Mouse (Mus musculus): Measurements from ENCODE around the gene Mypop. TPM values are rescaled to one million over a fixed set of nuclear protein-coding genes. Genes with fewer than 3 reads are reported as not detected.

The Mypop gene
- polyA plus RNA-seq, 1 experiment from 2014 or later, result 2.3 TPM

- Histone ChIP-seq H3K27ac (no peak overlapping the region), H3K4me2 (no peak overlapping the region), H3K36me3 (no peaks in the 10 kb centered on the region), H3K4me1 (replicated peaks) (peaks cover 30% of the 10 kb centered on the region), H3K27me3 (peaks cover 39% of the 10 kb centered on the region), H3K9me3 (replicated peaks) (no peaks in the 10 kb centered on the region), H3K4me3 (no peak overlapping the region), H3K9ac (no peak overlapping the region)
- ATAC-seq (replicated peaks; ENCODE audit: insufficient number of reproducible peaks, insufficient read depth, low FRiP score, low read depth), result no peak
- WGBS, result 43% methylated on average over 18 of the region's 18 CpGs
Observed at GRCm38 (mm10) chr7:19022189-19022958, 31.3 kb downstream of the Mypop start.

DNA sequence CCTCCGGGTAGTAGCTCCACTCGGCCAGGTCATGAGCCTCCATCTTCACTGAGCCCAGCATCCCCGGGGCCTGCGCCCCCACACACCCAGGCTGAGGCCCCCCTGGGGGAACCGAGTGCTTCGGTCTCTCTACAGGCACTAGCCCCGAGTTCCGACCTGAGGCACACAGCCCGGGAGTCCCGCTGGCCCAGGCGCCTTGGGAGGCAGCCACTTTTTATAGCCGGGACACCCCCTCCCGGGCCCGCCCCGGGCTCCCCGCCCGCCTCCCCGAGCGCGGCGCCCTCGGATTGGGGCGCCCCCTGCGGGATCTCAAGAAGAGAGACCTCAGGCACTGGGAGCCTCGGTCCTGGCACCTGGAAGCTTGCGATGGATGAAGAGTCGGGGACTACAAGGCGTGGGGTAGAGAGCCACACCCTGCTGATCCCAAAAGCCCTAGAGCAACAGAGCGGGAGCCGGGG lies 32.3 kb downstream of the Mypop start, which contains the start of gene Foxa3:
Gene Foxa3, minus strand, starts transcription at position 182 of the 458 bp plus-strand sequence.
- ATAC-seq (replicated peaks; ENCODE audit: insufficient number of reproducible peaks, insufficient read depth, low FRiP score, low read depth), result no peak
- H3K9ac ChIP-seq, result peak within 1 kb of the TSS; percentile 95
- no peaks in the 10 kb centered on the region for H3K9me3 ChIP-seq (replicated peaks)
- H3K4me1 ChIP-seq (replicated peaks), result peaks cover 32% of the 10 kb centered on the region
- H3K27me3 ChIP-seq, result peaks cover 39% of the 10 kb centered on the region
- H3K4me2 ChIP-seq, result peak within 1 kb of the TSS; percentile 89
- peak within 1 kb of the TSS; percentile 75 for H3K27ac ChIP-seq
- H3K4me3 ChIP-seq, result peak within 1 kb of the TSS; percentile 99
- 0 out of 2 replicates have a peak, but pooled peaks cover 3% of the 10 kb centered on the region for H3K36me3 ChIP-seq
- WGBS, result 3% methylated on average over 30 of the region's 30 CpGs

GRCm38 (mm10) chr7:19024096-19024506 lies 33.1 kb downstream of the Mypop start, which contains the start of gene Sympk:
TSS of gene Sympk (plus strand) at chr7:19024377.
- Histone ChIP-seq H3K27ac (peak within 1 kb of the TSS; percentile 75), H3K36me3 (peaks cover 7% of the 10 kb centered on the region; the same call in 1 of the 2 replicates), H3K27me3 (peaks cover 39% of the 10 kb centered on the region), H3K4me1 (replicated peaks) (peaks cover 32% of the 10 kb centered on the region), H3K4me2 (peak within 1 kb of the TSS; percentile 89), H3K9ac (peak within 1 kb of the TSS; percentile 95), H3K9me3 (replicated peaks) (no peaks in the 10 kb centered on the region), H3K4me3 (peak within 1 kb of the TSS; percentile 99)
- ATAC-seq (replicated peaks; ENCODE audit: insufficient number of reproducible peaks, insufficient read depth, low FRiP score, low read depth), result peak; percentile 95
- WGBS, result 1% methylated on average over 45 of the region's 50 CpGs

- H3K9me3 ChIP-seq (replicated peaks), result no peaks in the 10 kb centered on the region
Observed at GRCm38 (mm10) chr7:19024581-19025255, 33.7 kb downstream of the Mypop start.

GRCm38 (mm10) chr7:19028067-19028466 lies 37.0 kb downstream of the Mypop start:
- H3K27ac ChIP-seq, result no peak overlapping the region
- H3K4me3 ChIP-seq, result no peak overlapping the region

More at GRCm38 (mm10) chr7:19024581-19025255, 33.7 kb downstream of the Mypop start:
- Histone ChIP-seq H3K4me2 (peak overlapping the region; percentile 89), H3K4me1 (replicated peaks) (peaks cover 32% of the 10 kb centered on the region), H3K27ac (peak overlapping the region; percentile 75), H3K36me3 (peaks cover 13% of the 10 kb centered on the region), H3K9ac (peak overlapping the region; percentile 95), H3K4me3 (peak overlapping the region; percentile 99), H3K27me3 (peaks cover 39% of the 10 kb centered on the region)
- WGBS, result under 1% methylated on average over 35 of the region's 36 CpGs
- ATAC-seq (replicated peaks; ENCODE audit: insufficient number of reproducible peaks, insufficient read depth, low FRiP score, low read depth), result peak; percentile 43

GRCm38 (mm10) chr7:19029084-19029653 lies 38.1 kb downstream of the Mypop start:
- no peak overlapping the region for H3K9ac ChIP-seq
- 67% methylated on average over 6 of the region's 6 CpGs for WGBS
- ATAC-seq (replicated peaks; ENCODE audit: insufficient number of reproducible peaks, insufficient read depth, low FRiP score, low read depth), result 0 out of 2 replicates have a peak, but pooled peaks have one; percentile 11
- H3K4me3 ChIP-seq, result no peak overlapping the region
- H3K36me3 ChIP-seq, result peaks cover 46% of the 10 kb centered on the region
- no peaks in the 10 kb centered on the region for H3K9me3 ChIP-seq (replicated peaks)
- H3K27me3 ChIP-seq, result no peaks in the 10 kb centered on the region
- H3K4me2 ChIP-seq, result no peak overlapping the region
- H3K27ac ChIP-seq, result no peak overlapping the region
- peaks cover 19% of the 10 kb centered on the region for H3K4me1 ChIP-seq (replicated peaks)

More at GRCm38 (mm10) chr7:19028067-19028466, 37.0 kb downstream of the Mypop start:
- Histone ChIP-seq H3K9ac (no peak overlapping the region), H3K4me1 (replicated peaks) (peaks cover 27% of the 10 kb centered on the region), H3K27me3 (peaks cover 9% of the 10 kb centered on the region), H3K4me2 (no peak overlapping the region), H3K9me3 (replicated peaks) (no peaks in the 10 kb centered on the region), H3K36me3 (peaks cover 43% of the 10 kb centered on the region)
- ATAC-seq (replicated peaks; ENCODE audit: insufficient number of reproducible peaks, insufficient read depth, low FRiP score, low read depth), result no peak

DNA sequence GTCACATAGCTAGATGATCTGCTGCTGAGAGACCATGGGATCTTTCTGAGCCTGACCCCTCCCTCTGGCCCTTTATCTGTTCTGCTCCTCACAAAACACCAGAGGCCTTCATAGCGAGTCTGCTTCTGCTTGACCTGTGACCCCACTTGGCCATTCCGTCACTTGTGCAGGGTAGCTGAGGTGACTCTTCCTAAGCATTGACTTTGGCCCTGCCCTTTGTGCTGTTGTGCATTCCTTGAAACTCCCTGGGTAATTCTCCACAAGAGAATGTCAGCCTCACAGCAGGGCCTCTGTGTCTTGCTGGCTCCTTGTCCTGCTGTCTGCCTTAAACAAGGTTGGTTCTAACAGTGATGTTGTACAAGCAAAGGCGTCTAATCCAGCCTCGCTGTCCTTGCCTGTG lies 40.6 kb downstream of the Mypop start:
- Histone ChIP-seq H3K27ac (no peak overlapping the region), H3K9me3 (replicated peaks) (no peaks in the 10 kb centered on the region), H3K27me3 (no peaks in the 10 kb centered on the region), H3K4me2 (no peak overlapping the region), H3K9ac (no peak overlapping the region), H3K4me1 (replicated peaks) (0 out of 2 replicates have a peak, but pooled peaks cover 2% of the 10 kb centered on the region), H3K4me3 (no peak overlapping the region), H3K36me3 (peaks cover 70% of the 10 kb centered on the region)
- no peak for ATAC-seq (replicated peaks; ENCODE audit: insufficient number of reproducible peaks, insufficient read depth, low FRiP score, low read depth)
- WGBS, result 77% methylated on average over 4 of the region's 4 CpGs

GRCm38 (mm10) chr7:19044616-19045015 lies 53.6 kb downstream of the Mypop start:
- H3K27ac ChIP-seq, result no peak overlapping the region
- H3K4me1 ChIP-seq (replicated peaks), result no peaks in the 10 kb centered on the region
- no peak for ATAC-seq (replicated peaks; ENCODE audit: insufficient number of reproducible peaks, insufficient read depth, low FRiP score, low read depth)
- WGBS, result 95% methylated on average over 6 of the region's 6 CpGs
- H3K4me3 ChIP-seq, result no peak overlapping the region
- no peak overlapping the region for H3K4me2 ChIP-seq
- no peaks in the 10 kb centered on the region for H3K27me3 ChIP-seq
- H3K9me3 ChIP-seq (replicated peaks), result no peaks in the 10 kb centered on the region
- peaks cover 98% of the 10 kb centered on the region for H3K36me3 ChIP-seq
- H3K9ac ChIP-seq, result no peak overlapping the region

- Histone ChIP-seq H3K4me2 (no peak overlapping the region), H3K27ac (no peak overlapping the region), H3K9me3 (replicated peaks) (no peaks in the 10 kb centered on the region), H3K9ac (no peak overlapping the region), H3K4me3 (no peak overlapping the region), H3K36me3 (peaks cover 98% of the 10 kb centered on the region), H3K4me1 (replicated peaks) (no peaks in the 10 kb centered on the region), H3K27me3 (no peaks in the 10 kb centered on the region)
- no peak for ATAC-seq (replicated peaks; ENCODE audit: insufficient number of reproducible peaks, insufficient read depth, low FRiP score, low read depth)
- 89% methylated on average over 11 of the region's 11 CpGs for WGBS
Observed at GRCm38 (mm10) chr7:19046286-19047069, 55.4 kb downstream of the Mypop start.

- no peak overlapping the region for H3K4me3 ChIP-seq
- no peak overlapping the region for H3K27ac ChIP-seq
- 83% methylated on average over 14 of the region's 14 CpGs for WGBS
- no peaks in the 10 kb centered on the region for H3K27me3 ChIP-seq
- no peak overlapping the region for H3K9ac ChIP-seq
- no peak for ATAC-seq (replicated peaks; ENCODE audit: insufficient number of reproducible peaks, insufficient read depth, low FRiP score, low read depth)
- H3K4me2 ChIP-seq, result no peak overlapping the region
- H3K36me3 ChIP-seq, result peaks cover 87% of the 10 kb centered on the region
- no peaks in the 10 kb centered on the region for H3K4me1 ChIP-seq (replicated peaks)
- H3K9me3 ChIP-seq (replicated peaks), result no peaks in the 10 kb centered on the region
Observed at GRCm38 (mm10) chr7:19048006-19048527, 57.0 kb downstream of the Mypop start.

All from heart, embryonic 15.5 days (tissue).